Mouse (Mus musculus): ENCODE data around the gene Nfs1. TPM values are rescaled to one million over a fixed set of nuclear protein-coding genes. Genes with fewer than 3 reads are reported as not detected.

Nfs1 gene
- polyA plus RNA-seq, 1 experiment from 2014 or later = 29.6 TPM

DNA sequence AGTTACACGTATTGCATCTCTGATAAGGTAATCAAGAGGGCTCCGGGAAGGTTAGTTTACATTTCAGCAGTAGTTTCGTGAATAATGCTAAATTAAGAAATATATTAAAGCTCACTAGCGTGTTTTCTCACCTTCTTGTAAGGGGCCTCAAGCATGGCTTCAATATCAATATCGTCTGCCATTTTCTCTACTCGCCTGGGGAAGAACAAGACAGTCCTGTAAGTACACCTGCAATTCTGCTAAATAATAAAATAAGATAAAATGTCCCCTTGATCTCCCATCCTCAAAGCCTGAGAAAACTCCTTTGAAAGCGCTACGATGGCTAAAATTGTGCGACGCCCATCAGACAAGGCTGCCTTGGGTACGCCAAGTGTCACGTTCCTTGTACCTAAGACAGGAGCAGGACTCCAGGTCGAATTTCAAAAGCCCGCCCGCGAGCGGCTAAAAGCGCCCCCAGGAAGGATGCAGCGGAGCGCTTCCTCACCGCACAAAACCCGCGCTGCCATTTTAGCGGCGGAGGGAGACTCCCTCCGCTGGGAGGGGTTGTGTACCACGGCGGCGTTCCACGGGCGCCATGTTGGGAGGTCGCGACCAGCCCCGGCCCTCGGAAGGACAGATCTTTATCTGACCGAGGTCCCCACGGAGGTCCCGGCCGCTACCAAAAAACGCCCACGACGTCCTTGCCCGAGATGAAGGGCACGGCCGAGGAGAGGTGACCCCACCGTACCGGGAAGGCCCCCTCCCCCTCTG is 35.2 kb upstream of the Nfs1 start:
- 2% methylated on average over 47 of the region's 47 CpGs for WGBS
- H3K4me2 ChIP-seq = peak overlapping the region; percentile 57
- no peaks in the 10 kb centered on the region for H3K27me3 ChIP-seq (replicated peaks)
- ATAC-seq (ENCODE audit: low FRiP score) = peak; percentile 53
- H3K4me1 ChIP-seq = peaks cover 31% of the 10 kb centered on the region
- H3K36me3 ChIP-seq = peaks cover 16% of the 10 kb centered on the region
- no peaks in the 10 kb centered on the region for H3K9me3 ChIP-seq (replicated peaks)
- peak overlapping the region; percentile 96 for H3K4me3 ChIP-seq (replicated peaks)
- peak overlapping the region; percentile 98 for H3K27ac ChIP-seq (replicated peaks)
- peak overlapping the region; percentile 100 for H3K9ac ChIP-seq (replicated peaks)

- Histone ChIP-seq H3K36me3 (peaks cover 23% of the 10 kb centered on the region), H3K27me3 (replicated peaks) (no peaks in the 10 kb centered on the region), H3K4me1 (peaks cover 31% of the 10 kb centered on the region), H3K27ac (replicated peaks) (no peak overlapping the region), H3K9me3 (replicated peaks) (no peaks in the 10 kb centered on the region), H3K4me2 (peak overlapping the region; percentile 57), H3K9ac (replicated peaks) (0 out of 2 replicates have a peak overlapping the region, but pooled peaks have one; percentile 26), H3K4me3 (replicated peaks) (peak overlapping the region; percentile 15)
- 74% methylated on average over 7 of the region's 7 CpGs for WGBS
- ATAC-seq (ENCODE audit: low FRiP score) = no peak
These were observed 33.7 kb upstream of the Nfs1 start for GRCm38 (mm10) chr2:156177651-156178050.

GRCm38 (mm10) chr2:156177079-156177478 is 33.1 kb upstream of the Nfs1 start:
- Histone ChIP-seq H3K9ac (replicated peaks) (no peak overlapping the region), H3K36me3 (peaks cover 27% of the 10 kb centered on the region), H3K4me2 (peak overlapping the region; percentile 17), H3K27me3 (replicated peaks) (no peaks in the 10 kb centered on the region), H3K27ac (replicated peaks) (no peak overlapping the region), H3K4me3 (replicated peaks) (no peak overlapping the region), H3K9me3 (replicated peaks) (no peaks in the 10 kb centered on the region), H3K4me1 (peaks cover 31% of the 10 kb centered on the region)
- no peak for ATAC-seq (ENCODE audit: low FRiP score)
- WGBS = 89% methylated on average over 6 of the region's 6 CpGs

GRCm38 (mm10) chr2:156166557-156166956 is 22.6 kb upstream of the Nfs1 start:
- H3K4me1 ChIP-seq = no peaks in the 10 kb centered on the region
- H3K36me3 ChIP-seq = peaks cover 68% of the 10 kb centered on the region
- no peak overlapping the region for H3K4me3 ChIP-seq (replicated peaks)
- no peaks in the 10 kb centered on the region for H3K9me3 ChIP-seq (replicated peaks)
- 95% methylated on average over 5 of the region's 5 CpGs for WGBS
- H3K27me3 ChIP-seq (replicated peaks) = no peaks in the 10 kb centered on the region
- H3K4me2 ChIP-seq = no peak overlapping the region
- H3K9ac ChIP-seq (replicated peaks) = no peak overlapping the region
- no peak overlapping the region for H3K27ac ChIP-seq (replicated peaks)
- ATAC-seq (ENCODE audit: low FRiP score) = no peak

GRCm38 (mm10) chr2:156165478-156165877 is 21.5 kb upstream of the Nfs1 start:
- H3K9ac ChIP-seq (replicated peaks) = no peak overlapping the region
- no peaks in the 10 kb centered on the region for H3K27me3 ChIP-seq (replicated peaks)
- no peak overlapping the region for H3K4me2 ChIP-seq
- WGBS = 100% methylated on average over 1 of the region's 1 CpGs
- H3K27ac ChIP-seq (replicated peaks) = no peak overlapping the region
- H3K4me1 ChIP-seq = no peaks in the 10 kb centered on the region
- no peak overlapping the region for H3K4me3 ChIP-seq (replicated peaks)
- H3K9me3 ChIP-seq (replicated peaks) = no peaks in the 10 kb centered on the region
- peaks cover 66% of the 10 kb centered on the region for H3K36me3 ChIP-seq
- ATAC-seq (ENCODE audit: low FRiP score) = no peak

GRCm38 (mm10) chr2:156151538-156151937 is 7.6 kb upstream of the Nfs1 start:
- no peak overlapping the region for H3K4me2 ChIP-seq
- no peak overlapping the region for H3K9ac ChIP-seq (replicated peaks)
- no peak overlapping the region for H3K27ac ChIP-seq (replicated peaks)
- no peak overlapping the region for H3K4me3 ChIP-seq (replicated peaks)
- H3K27me3 ChIP-seq (replicated peaks) = no peaks in the 10 kb centered on the region
- no peaks in the 10 kb centered on the region for H3K4me1 ChIP-seq
- ATAC-seq (ENCODE audit: low FRiP score) = no peak
- H3K36me3 ChIP-seq = peaks cover 54% of the 10 kb centered on the region
- no peaks in the 10 kb centered on the region for H3K9me3 ChIP-seq (replicated peaks)

DNA sequence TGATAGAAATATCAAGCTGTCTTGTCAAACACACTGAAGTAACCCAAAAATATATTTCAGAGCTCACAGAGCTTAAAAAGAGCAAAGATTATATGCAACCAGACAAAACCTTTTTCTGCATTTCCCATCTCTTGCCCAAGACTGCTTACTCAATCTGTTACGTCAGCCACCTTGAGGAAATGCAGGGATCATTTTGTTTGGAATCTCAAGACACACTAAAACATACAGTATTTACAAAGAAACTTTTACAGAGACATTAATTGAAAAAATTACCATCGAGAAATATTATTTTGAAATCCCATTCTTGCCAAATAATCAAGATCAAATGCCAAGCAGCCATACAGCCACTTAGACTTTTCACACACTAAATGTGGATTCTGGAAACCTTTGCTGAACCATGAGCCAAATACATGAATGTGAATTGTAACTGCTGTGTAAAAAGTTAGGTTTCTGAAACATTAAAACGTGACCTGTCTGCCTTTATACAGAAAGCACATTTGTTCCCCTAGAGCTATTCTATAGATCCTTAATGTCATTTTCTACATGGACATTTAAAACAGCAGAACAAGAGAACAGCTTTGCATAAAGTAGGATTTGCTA is 3.4 kb upstream of the Nfs1 start:
- ATAC-seq (ENCODE audit: low FRiP score) = no peak
- Histone ChIP-seq H3K4me2 (no peak overlapping the region), H3K9me3 (replicated peaks) (no peaks in the 10 kb centered on the region), H3K4me1 (peaks cover 19% of the 10 kb centered on the region), H3K27ac (replicated peaks) (no peak overlapping the region), H3K4me3 (replicated peaks) (no peak overlapping the region), H3K27me3 (replicated peaks) (no peaks in the 10 kb centered on the region), H3K9ac (replicated peaks) (no peak overlapping the region), H3K36me3 (peaks cover 36% of the 10 kb centered on the region)
- 90% methylated on average over 3 of the region's 3 CpGs for WGBS

- 75% methylated on average over 5 of the region's 5 CpGs for WGBS
- no peak overlapping the region for H3K27ac ChIP-seq (replicated peaks)
These were observed 2.4 kb upstream of the Nfs1 start for GRCm38 (mm10) chr2:156146272-156146989.

GRCm38 (mm10) chr2:156145486-156146130 is 1.6 kb upstream of the Nfs1 start:
- no peaks in the 10 kb centered on the region for H3K9me3 ChIP-seq (replicated peaks)
- H3K4me1 ChIP-seq = peaks cover 19% of the 10 kb centered on the region
- WGBS = 61% methylated on average over 11 of the region's 11 CpGs
- no peak overlapping the region for H3K9ac ChIP-seq (replicated peaks)
- no peak for ATAC-seq (ENCODE audit: low FRiP score)
- H3K27ac ChIP-seq (replicated peaks) = no peak overlapping the region
- H3K4me2 ChIP-seq = peak overlapping the region; percentile 77
- peak overlapping the region; percentile 86; the same call in 1 of the 2 replicates for H3K4me3 ChIP-seq (replicated peaks)
- peaks cover 36% of the 10 kb centered on the region for H3K36me3 ChIP-seq
- no peaks in the 10 kb centered on the region for H3K27me3 ChIP-seq (replicated peaks)

More at GRCm38 (mm10) chr2:156146272-156146989, 2.4 kb upstream of the Nfs1 start:
- no peak overlapping the region for H3K9ac ChIP-seq (replicated peaks)
- H3K4me2 ChIP-seq = no peak overlapping the region
- H3K36me3 ChIP-seq = peaks cover 36% of the 10 kb centered on the region
- H3K4me1 ChIP-seq = peaks cover 19% of the 10 kb centered on the region
- no peak for ATAC-seq (ENCODE audit: low FRiP score)
- no peaks in the 10 kb centered on the region for H3K9me3 ChIP-seq (replicated peaks)
- no peak overlapping the region for H3K4me3 ChIP-seq (replicated peaks)
- H3K27me3 ChIP-seq (replicated peaks) = no peaks in the 10 kb centered on the region

DNA sequence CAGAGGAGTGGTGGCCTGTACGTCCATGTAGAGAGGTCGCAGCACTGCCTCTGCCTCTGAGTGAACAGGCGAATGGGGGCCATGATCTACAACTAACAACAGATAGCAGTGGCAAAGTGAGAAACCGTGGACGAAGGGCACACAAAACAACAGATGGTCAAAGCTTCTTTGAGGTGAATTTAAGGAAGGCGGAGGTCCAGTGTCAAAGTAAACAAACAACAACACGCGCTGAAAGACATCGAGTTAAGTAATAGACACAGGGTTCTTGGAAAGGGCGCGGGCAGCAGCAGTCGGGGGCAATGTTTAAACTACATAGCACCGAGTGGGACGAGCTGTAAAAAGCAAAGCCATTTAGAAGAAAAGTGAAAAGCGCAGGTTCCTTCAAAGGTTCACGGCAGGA is 619 bp downstream of the Nfs1 start:
- Histone ChIP-seq H3K36me3 (peaks cover 28% of the 10 kb centered on the region), H3K4me2 (peak overlapping the region; percentile 77), H3K9ac (replicated peaks) (peak overlapping the region; percentile 90), H3K27me3 (replicated peaks) (no peaks in the 10 kb centered on the region), H3K9me3 (replicated peaks) (no peaks in the 10 kb centered on the region), H3K27ac (replicated peaks) (peak overlapping the region; percentile 95), H3K4me3 (replicated peaks) (peak overlapping the region; percentile 86), H3K4me1 (peaks cover 19% of the 10 kb centered on the region)
- WGBS = 1% methylated on average over 16 of the region's 16 CpGs
- ATAC-seq (ENCODE audit: low FRiP score) = no peak

GRCm38 (mm10) chr2:156142820-156143219 is 1.2 kb downstream of the Nfs1 start:
- Histone ChIP-seq H3K27me3 (replicated peaks) (no peaks in the 10 kb centered on the region), H3K4me1 (peaks cover 19% of the 10 kb centered on the region), H3K36me3 (peaks cover 23% of the 10 kb centered on the region), H3K9me3 (replicated peaks) (no peaks in the 10 kb centered on the region), H3K27ac (replicated peaks) (peak overlapping the region; percentile 95; the same call in 1 of the 2 replicates), H3K4me3 (replicated peaks) (peak overlapping the region; percentile 86), H3K9ac (replicated peaks) (no peak overlapping the region; the same call in 1 of the 2 replicates), H3K4me2 (peak overlapping the region; percentile 77)
- ATAC-seq (ENCODE audit: low FRiP score) = no peak
- WGBS = 84% methylated on average over 2 of the region's 2 CpGs

Measured in neural tube, embryonic 15.5 days (tissue).